Mouse (Mus musculus): ENCODE measurements around the gene Efnb3. TPM values are rescaled to one million over a fixed set of nuclear protein-coding genes. Genes with fewer than 3 reads are reported as not detected.

The Efnb3 gene
- polyA plus RNA-seq, 1 experiment: 2.2 TPM

GRCm38 (mm10) chr11:69591424-69591823, 31.4 kb upstream of the Efnb3 start:
- Histone ChIP-seq H3K4me1 (ENCODE audit: control insufficient read depth, insufficient read depth, low read length) (no peaks in the 10 kb centered on the region; the same call in none of the 2 replicates), H3K4me3 (replicated peaks; ENCODE audit: control insufficient read depth, low read depth, low read length) (no peak overlapping the region), H3K27ac (ENCODE audit: control insufficient read depth, insufficient read depth, low read depth, low read length, poor library complexity) (no peak overlapping the region)
- WGBS: 82% methylated on average over 3 of the region's 3 CpGs
- TF ChIP-seq POLR2A (IDR thresholded peaks at IDR 0.05; ENCODE audit: borderline replicate concordance, control insufficient read depth, low read depth, low read length): no peak
- TF ChIP-seq CTCF (IDR thresholded peaks at IDR 0.05; ENCODE audit: control insufficient read depth, insufficient read depth, low read length): no peak

- WGBS: 87% methylated on average over 8 of the region's 8 CpGs
- no peak for TF ChIP-seq CTCF (IDR thresholded peaks at IDR 0.05; ENCODE audit: control insufficient read depth, insufficient read depth, low read length)
- TF ChIP-seq POLR2A (IDR thresholded peaks at IDR 0.05; ENCODE audit: borderline replicate concordance, control insufficient read depth, low read depth, low read length): no peak
- H3K4me3 ChIP-seq (replicated peaks; ENCODE audit: control insufficient read depth, low read depth, low read length): no peak overlapping the region
- H3K4me1 ChIP-seq (ENCODE audit: control insufficient read depth, insufficient read depth, low read length): peaks cover 1% of the 10 kb centered on the region
- no peak overlapping the region for H3K27ac ChIP-seq (ENCODE audit: control insufficient read depth, insufficient read depth, low read depth, low read length, poor library complexity)
These were observed 30.6 kb upstream of the Efnb3 start for GRCm38 (mm10) chr11:69590622-69591021.

GRCm38 (mm10) chr11:69589207-69589834, 29.3 kb upstream of the Efnb3 start:
- 70% methylated on average over 22 of the region's 22 CpGs for WGBS
- H3K4me1 ChIP-seq (ENCODE audit: control insufficient read depth, insufficient read depth, low read length): peaks cover 4% of the 10 kb centered on the region
- H3K27ac ChIP-seq (ENCODE audit: control insufficient read depth, insufficient read depth, low read depth, low read length, poor library complexity): peak overlapping the region; percentile 68

GRCm38 (mm10) chr11:69585718-69586325, 25.8 kb upstream of the Efnb3 start:
- TF ChIP-seq POLR2A (IDR thresholded peaks at IDR 0.05; ENCODE audit: borderline replicate concordance, control insufficient read depth, low read depth, low read length) (no peak), CTCF (IDR thresholded peaks at IDR 0.05; ENCODE audit: control insufficient read depth, insufficient read depth, low read length) (no peak)
- 30% methylated on average over 7 of the region's 7 CpGs for WGBS
- Histone ChIP-seq H3K27ac (ENCODE audit: control insufficient read depth, insufficient read depth, low read depth, low read length, poor library complexity) (peak overlapping the region; percentile 38), H3K4me3 (replicated peaks; ENCODE audit: control insufficient read depth, low read depth, low read length) (no peak overlapping the region), H3K4me1 (ENCODE audit: control insufficient read depth, insufficient read depth, low read length) (peaks cover 4% of the 10 kb centered on the region)

More at GRCm38 (mm10) chr11:69589207-69589834, 29.3 kb upstream of the Efnb3 start:
- TF ChIP-seq CTCF (IDR thresholded peaks at IDR 0.05; ENCODE audit: control insufficient read depth, insufficient read depth, low read length): no peak
- no peak for TF ChIP-seq POLR2A (IDR thresholded peaks at IDR 0.05; ENCODE audit: borderline replicate concordance, control insufficient read depth, low read depth, low read length)
- H3K4me3 ChIP-seq (replicated peaks; ENCODE audit: control insufficient read depth, low read depth, low read length): no peak overlapping the region

GRCm38 (mm10) chr11:69584937-69585336, 24.9 kb upstream of the Efnb3 start:
- no peak overlapping the region for H3K4me3 ChIP-seq (replicated peaks; ENCODE audit: control insufficient read depth, low read depth, low read length)
- H3K4me1 ChIP-seq (ENCODE audit: control insufficient read depth, insufficient read depth, low read length): peaks cover 4% of the 10 kb centered on the region
- 88% methylated on average over 13 of the region's 13 CpGs for WGBS
- H3K27ac ChIP-seq (ENCODE audit: control insufficient read depth, insufficient read depth, low read depth, low read length, poor library complexity): peak overlapping the region; percentile 42; the same call in 1 of the 2 replicates
- TF ChIP-seq POLR2A (IDR thresholded peaks at IDR 0.05; ENCODE audit: borderline replicate concordance, control insufficient read depth, low read depth, low read length) (no peak), CTCF (IDR thresholded peaks at IDR 0.05; ENCODE audit: control insufficient read depth, insufficient read depth, low read length) (no peak)

GRCm38 (mm10) chr11:69584008-69584407, 24.0 kb upstream of the Efnb3 start:
- WGBS: 78% methylated on average over 7 of the region's 7 CpGs
- Histone ChIP-seq H3K4me3 (replicated peaks; ENCODE audit: control insufficient read depth, low read depth, low read length) (no peak overlapping the region), H3K4me1 (ENCODE audit: control insufficient read depth, insufficient read depth, low read length) (peaks cover 4% of the 10 kb centered on the region; the same call in 1 of the 2 replicates), H3K27ac (ENCODE audit: control insufficient read depth, insufficient read depth, low read depth, low read length, poor library complexity) (no peak overlapping the region)
- TF ChIP-seq CTCF (IDR thresholded peaks at IDR 0.05; ENCODE audit: control insufficient read depth, insufficient read depth, low read length) (no peak), POLR2A (IDR thresholded peaks at IDR 0.05; ENCODE audit: borderline replicate concordance, control insufficient read depth, low read depth, low read length) (no peak)

- Histone ChIP-seq H3K27ac (ENCODE audit: control insufficient read depth, insufficient read depth, low read depth, low read length, poor library complexity) (no peak overlapping the region), H3K4me3 (replicated peaks; ENCODE audit: control insufficient read depth, low read depth, low read length) (no peak overlapping the region), H3K4me1 (ENCODE audit: control insufficient read depth, insufficient read depth, low read length) (peaks cover 4% of the 10 kb centered on the region; the same call in 1 of the 2 replicates)
- 56% methylated on average over 9 of the region's 9 CpGs for WGBS
- no peak for TF ChIP-seq CTCF (IDR thresholded peaks at IDR 0.05; ENCODE audit: control insufficient read depth, insufficient read depth, low read length)
- no peak for TF ChIP-seq POLR2A (IDR thresholded peaks at IDR 0.05; ENCODE audit: borderline replicate concordance, control insufficient read depth, low read depth, low read length)
These were observed 22.3 kb upstream of the Efnb3 start for GRCm38 (mm10) chr11:69582230-69582805.

- peak overlapping the region; percentile 90 for H3K4me3 ChIP-seq (replicated peaks; ENCODE audit: control insufficient read depth, low read depth, low read length)
- H3K4me1 ChIP-seq (ENCODE audit: control insufficient read depth, insufficient read depth, low read length): peaks cover 5% of the 10 kb centered on the region
- TF ChIP-seq POLR2A (IDR thresholded peaks at IDR 0.05; ENCODE audit: borderline replicate concordance, control insufficient read depth, low read depth, low read length): no peak
- no peak for TF ChIP-seq CTCF (IDR thresholded peaks at IDR 0.05; ENCODE audit: control insufficient read depth, insufficient read depth, low read length)
- H3K27ac ChIP-seq (ENCODE audit: control insufficient read depth, insufficient read depth, low read depth, low read length, poor library complexity): peak overlapping the region; percentile 92; the same call in 1 of the 2 replicates
- 3% methylated on average over 8 of the region's 8 CpGs for WGBS
These were observed 21.8 kb upstream of the Efnb3 start for GRCm38 (mm10) chr11:69581814-69582213.
